ENCODE assay signal across 33 mouse cellular contexts in the genomic region with DNA sequence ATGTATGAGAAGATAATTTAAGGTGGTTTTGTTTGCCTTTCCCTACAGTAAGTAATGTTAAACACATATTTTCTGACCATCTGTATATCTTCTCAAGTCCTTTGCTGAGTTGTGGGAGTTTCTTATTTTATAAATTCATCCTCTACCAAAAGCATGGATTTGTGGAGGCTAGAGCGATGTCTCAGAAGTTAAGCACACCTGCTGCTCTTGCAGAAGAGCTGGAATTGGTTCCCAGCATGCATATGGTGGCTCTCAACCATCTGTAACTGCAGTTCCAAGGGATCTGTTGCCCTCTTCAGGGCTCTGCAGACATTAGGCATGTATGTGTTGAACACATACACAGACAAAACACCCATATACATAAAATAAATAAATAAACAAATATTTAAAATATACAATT.
"Had no signal": no experiment of that assay in that cellular context is flagged by ENCODE, and none has a peak within 500 bp of the region (broad histone marks: within the 10 kb centered on the region; RNA-seq: fewer than 3 reads in every experiment).

No protein-coding gene starts in this region.

- ATAC-seq: hindbrain, embryonic 16.5 days; hindbrain, postnatal 0 days; inflammation-experienced regulatory T-cells, adult 6 months; intestine, embryonic 15.5 days; intestine, embryonic 16.5 days; intestine, postnatal 0 days had no signal

- H3K27ac ChIP-seq: heart, embryonic 10.5 days; heart, embryonic 13.5 days; heart, embryonic 15.5 days; hindbrain, embryonic 10.5 days; hindbrain, embryonic 12.5 days; hindbrain, embryonic 13.5 days; hindbrain, embryonic 14.5 days; hindbrain, embryonic 15.5 days; hindbrain, postnatal 0 days; intestine, embryonic 15.5 days; kidney, embryonic 15.5 days; kidney, postnatal 0 days; left cerebral cortex, adult 2 months had no signal

- DNase-seq: heart, postnatal 10 days; heart, postnatal 14 days; heart, postnatal 36 days; heart, postnatal 4 days; kidney, adult 11 months; kidney, adult 18-20 months; kidney, adult 2 months; kidney, adult 8-10 months; kidney, adult 9 months; kidney, postnatal 10 days; kidney, postnatal 14 days; kidney, postnatal 25 days; kidney, postnatal 36 days; kidney, postnatal 4 days; layer of hippocampus, postnatal 36 days had no signal

- H3K4me3 ChIP-seq: heart, embryonic 10.5 days; heart, embryonic 12.5 days; heart, embryonic 13.5 days; heart, embryonic 15.5 days; hindbrain, embryonic 10.5 days; hindbrain, embryonic 12.5 days; hindbrain, embryonic 13.5 days; hindbrain, embryonic 15.5 days; intestine, embryonic 15.5 days; kidney, embryonic 15.5 days; left cerebral cortex, adult 2 months had no signal
